Mouse (Mus musculus) embryonic fibroblast, embryonic 13.5 days (primary cell): ENCODE results near the gene Drc7.

Experiments used
- CTCF ChIP-seq: IDR thresholded peaks from 2 replicates; pipeline ENCODE4 v1.5.1; 2011; ENCODE audit warnings: mild to moderate bottlenecking, control low read depth, low read length, moderate library complexity, borderline replicate concordance; ENCODE audit not compliant: insufficient read depth
- POLR2A ChIP-seq: IDR thresholded peaks from 2 replicates; pipeline ENCODE4 v1.6.1; 2011; ENCODE audit warnings: low read depth, mild to moderate bottlenecking, control low read depth, low read length, moderate library complexity

GRCm38 (mm10) chr8:95076151-95076550 is 21.2 kb downstream of the Drc7 start:
- TF ChIP-seq POLR2A (no peak), CTCF (no peak)
